Mouse (Mus musculus) CH12.LX (cell line): ENCODE measurements at regions not wholly inside any gene's neighbourhood (a gene's known extent, or its start where the extent isn't known, plus 50 kb on each side); places are given as distances from the start of the nearest gene placed in this dataset.
A peak's percentile ranks its signal among the peaks of the same experiment; 100 is the strongest.

Experiments
- DNase-seq: peaks from one replicate; pipeline ENCODE4 v3.0.0-alpha.2; 2013; ENCODE audit errors: extremely low read depth
- H3K27ac ChIP-seq: 2 replicates; pipeline ENCODE4 v1.5.1; 2012; ENCODE audit warnings: low read depth, mild to moderate bottlenecking, control low read depth, moderate library complexity; ENCODE audit not compliant: insufficient read depth
- H3K27me3 ChIP-seq: replicated peaks from 2 replicates; pipeline ENCODE3; 2012; ENCODE audit warnings: inconsistent platforms
- H3K36me3 ChIP-seq, 2 experiments: replicated peaks in 1 of 2; 2 replicates each; pipeline versions ENCODE3 to v1.6.1; 2012; ENCODE audit warnings: inconsistent platforms in 1 of 2, low read length in 1 of 2, mild to moderate bottlenecking in 1 of 2, mixed read lengths in 1 of 2, moderate library complexity in 1 of 2; ENCODE audit not compliant: control insufficient read depth in 1 of 2, insufficient read depth in 1 of 2
- H3K4me1 ChIP-seq, 2 experiments: 2 replicates each; pipeline ENCODE4 v1.6.1; 2012; ENCODE audit warnings: inconsistent platforms in 1 of 2, moderate library complexity in 1 of 2; ENCODE audit not compliant: insufficient read depth in 2 of 2, control insufficient read depth in 1 of 2
- H3K4me2 ChIP-seq: 2 replicates; pipeline ENCODE4 v1.6.1; 2012; ENCODE audit warnings: low read depth, mild to moderate bottlenecking, control low read depth; ENCODE audit not compliant: poor library complexity, insufficient read depth, severe bottlenecking
- H3K4me3 ChIP-seq, 3 experiments: fragments of 150-350 bp in 1 of 3; sonication (generic) in 1 of 3; replicated peaks in 1 of 3; 2 replicates each; pipeline versions ENCODE3 to v1.5.1; 2011 to 2012; ENCODE audit warnings: low read depth in 2 of 3, low read length in 2 of 3, mild to moderate bottlenecking in 2 of 3, moderate library complexity in 2 of 3, control low read depth in 1 of 3, improper control_type of control experiment in 1 of 3, inconsistent platforms in 1 of 3, mixed read lengths in 1 of 3; ENCODE audit not compliant: poor library complexity in 1 of 3
- H3K79me2 ChIP-seq: replicated peaks from 2 replicates; pipeline ENCODE4 v1.6.1; 2012; ENCODE audit warnings: mild to moderate bottlenecking, moderate library complexity; ENCODE audit not compliant: control insufficient read depth, poor library complexity, insufficient read depth, severe bottlenecking; ENCODE audit errors: extremely low read depth
- H3K9ac ChIP-seq: 2 replicates; pipeline ENCODE4 v1.6.1; 2012; ENCODE audit warnings: low read depth, mild to moderate bottlenecking, control low read depth, moderate library complexity; ENCODE audit not compliant: insufficient read depth
- H3K9me3 ChIP-seq: replicated peaks from 2 replicates; pipeline ENCODE3; 2012; ENCODE audit warnings: low read length, inconsistent platforms, mixed read lengths
- BHLHE40 ChIP-seq: IDR thresholded peaks from 2 replicates; pipeline ENCODE4 v1.6.1; 2011; ENCODE audit warnings: mild to moderate bottlenecking, low read depth, low read length, improper control_type of control experiment
- CHD2 ChIP-seq: IDR thresholded peaks from 2 replicates; pipeline ENCODE4 v1.6.1; 2011; ENCODE audit warnings: low read length, improper control_type of control experiment
- CTCF ChIP-seq, 2 experiments: IDR thresholded peaks in 1 of 2; conservative IDR thresholded peaks in 1 of 2; 2 replicates each; pipeline ENCODE4 v1.5.1; 2011 to 2012; ENCODE audit warnings: low read depth in 2 of 2, low read length in 2 of 2, improper control_type of control experiment in 1 of 2, inconsistent platforms in 1 of 2, mild to moderate bottlenecking in 1 of 2, moderate library complexity in 1 of 2
- E2F4 ChIP-seq: IDR thresholded peaks from 2 replicates; pipeline ENCODE4 v1.6.1; 2011; ENCODE audit warnings: low read depth, low read length, improper control_type of control experiment; ENCODE audit not compliant: insufficient replicate concordance
- EP300 ChIP-seq: IDR thresholded peaks from 2 replicates; pipeline ENCODE4 v1.6.1; 2011; ENCODE audit warnings: low read length, improper control_type of control experiment
- HCFC1 ChIP-seq: IDR thresholded peaks from 2 replicates; pipeline ENCODE4 v1.6.1; 2012; ENCODE audit warnings: low read depth, mild to moderate bottlenecking, inconsistent platforms, low read length, improper control_type of control experiment
- IRF4 ChIP-seq: IDR thresholded peaks from 2 replicates; pipeline ENCODE4 v1.6.1; 2014; ENCODE audit warnings: low read depth, mild to moderate bottlenecking, inconsistent platforms, low read length, improper control_type of control experiment
- KAT2A ChIP-seq: IDR thresholded peaks from 2 replicates; pipeline ENCODE4 v1.6.1; 2012; ENCODE audit warnings: low read length, improper control_type of control experiment, inconsistent platforms; ENCODE audit not compliant: insufficient replicate concordance
- MAFK ChIP-seq: IDR thresholded peaks from 2 replicates; pipeline ENCODE4 v1.6.1; 2011; ENCODE audit warnings: low read length, improper control_type of control experiment; ENCODE audit not compliant: insufficient replicate concordance
- MAX ChIP-seq: IDR thresholded peaks from 2 replicates; pipeline ENCODE4 v1.6.1; 2011; ENCODE audit warnings: low read length, improper control_type of control experiment
- MAZ ChIP-seq: IDR thresholded peaks from 2 replicates; pipeline ENCODE4 v1.6.1; 2012; ENCODE audit warnings: low read depth, mild to moderate bottlenecking, inconsistent platforms, low read length, improper control_type of control experiment, moderate library complexity
- MXI1 ChIP-seq: IDR thresholded peaks from 2 replicates; pipeline ENCODE4 v1.6.1; 2011; ENCODE audit warnings: mild to moderate bottlenecking, low read depth, low read length, improper control_type of control experiment
- MYC ChIP-seq: IDR thresholded peaks from 2 replicates; pipeline ENCODE4 v1.6.1; 2011; ENCODE audit warnings: low read depth, mild to moderate bottlenecking, improper control_type of control experiment, low read length
- NELFE ChIP-seq: IDR thresholded peaks from 2 replicates; pipeline ENCODE4 v1.6.1; 2011; ENCODE audit warnings: low read depth, low read length, improper control_type of control experiment
- NRF1 ChIP-seq: IDR thresholded peaks from 2 replicates; pipeline ENCODE4 v1.6.1; 2014; ENCODE audit warnings: low read depth, mild to moderate bottlenecking, inconsistent platforms, low read length, improper control_type of control experiment, moderate library complexity
- POLR2A ChIP-seq: IDR thresholded peaks from 2 replicates; pipeline ENCODE4 v1.6.1; 2011; ENCODE audit warnings: low read depth, mild to moderate bottlenecking, improper control_type of control experiment, low read length
- RAD21 ChIP-seq: IDR thresholded peaks from 2 replicates; pipeline ENCODE4 v1.6.1; 2011; ENCODE audit warnings: low read depth, mild to moderate bottlenecking, low read length, improper control_type of control experiment, moderate library complexity
- SIN3A ChIP-seq: IDR thresholded peaks from 2 replicates; pipeline ENCODE4 v1.6.1; 2012; ENCODE audit warnings: low read length, improper control_type of control experiment, inconsistent platforms
- SMC3 ChIP-seq: IDR thresholded peaks from 2 replicates; pipeline ENCODE4 v1.6.1; 2011; ENCODE audit warnings: low read depth, low read length, improper control_type of control experiment
- TBP ChIP-seq: conservative IDR thresholded peaks from 2 replicates; pipeline ENCODE4 v1.6.1; 2011; ENCODE audit warnings: low read depth, low read length, improper control_type of control experiment
- USF1 ChIP-seq: IDR thresholded peaks from 2 replicates; pipeline ENCODE4 v1.6.1; 2014; ENCODE audit warnings: low read depth, mild to moderate bottlenecking, inconsistent platforms, low read length, improper control_type of control experiment
- ZKSCAN1 ChIP-seq: IDR thresholded peaks from 2 replicates; pipeline ENCODE4 v1.6.1; 2012; ENCODE audit warnings: low read depth, inconsistent platforms, low read length, improper control_type of control experiment, borderline replicate concordance
- ZMIZ1 ChIP-seq: IDR thresholded peaks from 2 replicates; pipeline ENCODE4 v1.6.1; 2012; ENCODE audit warnings: low read depth, mild to moderate bottlenecking, inconsistent platforms, low read length, improper control_type of control experiment
- ZNF384 ChIP-seq: IDR thresholded peaks from 2 replicates; pipeline ENCODE4 v1.6.1; 2012; ENCODE audit warnings: low read depth, low read length, improper control_type of control experiment, inconsistent platforms
- dilution Hi-C: fragments of 300-500 bp; cut with MboI; formaldehyde crosslinking; loops from 2 replicates; pipeline ENCODE4 v1.14.3; 2020; ENCODE audit warnings: low sequenced_read_pairs; ENCODE audit not compliant: extremely low pct_unique_long_range_greater_than_20kb, extremely low pct_ligation_motif_present
- in situ Hi-C: fragments of 300-500 bp; cut with MboI; formaldehyde crosslinking; loops from 3 replicates; pipeline ENCODE4 v1.14.3; 2019; ENCODE audit warnings: low sequenced_read_pairs, low pct_ligation_motif_present, low pct_unique_long_range_greater_than_20kb, mixed read lengths

GRCm38 (mm10) chr10:84054551-84055336, 332.1 kb downstream of the 1500009L16Rik start:
- H3K4me2 ChIP-seq: no peak overlapping the region
- TF ChIP-seq USF1 (no peak), EP300 (no peak), SIN3A (no peak), CTCF (conservative IDR thresholded peaks at IDR 0.05 in 1 of 2, IDR thresholded peaks at IDR 0.05 in 1 of 2; ENCODE audit: low read depth in 2 of 2, low read length in 2 of 2) (no peak), TBP (no peak), E2F4 (no peak), ZMIZ1 (no peak), BHLHE40 (no peak), MXI1 (no peak), CHD2 (no peak), KAT2A (no peak), NELFE (no peak), POLR2A (no peak), ZKSCAN1 (no peak), ZNF384 (no peak)
- H3K79me2 ChIP-seq: no peaks in the 10 kb centered on the region
- no peaks in the 10 kb centered on the region for H3K9me3 ChIP-seq
- in situ Hi-C loops: no loop called here
- H3K27ac ChIP-seq: no peak overlapping the region
- dilution Hi-C loops: no loop called here
- H3K36me3 ChIP-seq: no peaks in the 10 kb centered on the region
- H3K4me1 ChIP-seq: peaks cover 8 to 32% of the 10 kb centered on the region in 2 experiments
- no peak overlapping the region for H3K9ac ChIP-seq
- H3K4me3 ChIP-seq: no peak overlapping the region
- DNase-seq: no peak
- H3K27me3 ChIP-seq: no peaks in the 10 kb centered on the region

- Histone ChIP-seq H3K4me3 (peak overlapping the region in 1 of 3 experiments; percentile 20), H3K4me1 (peaks cover 8 to 35% of the 10 kb centered on the region in 2 experiments), H3K9ac (no peak overlapping the region), H3K27me3 (no peaks in the 10 kb centered on the region), H3K27ac (no peak overlapping the region), H3K79me2 (no peaks in the 10 kb centered on the region), H3K36me3 (no peaks in the 10 kb centered on the region), H3K4me2 (no peak overlapping the region), H3K9me3 (no peaks in the 10 kb centered on the region)
- in situ Hi-C loops: no loop called here
- dilution Hi-C loops: no loop called here
- TF ChIP-seq NRF1 (no peak), RAD21 (no peak), MAZ (no peak), MAFK (no peak), MAX (no peak), KAT2A (no peak), E2F4 (no peak), NELFE (no peak), CTCF (conservative IDR thresholded peaks at IDR 0.05 in 1 of 2, IDR thresholded peaks at IDR 0.05 in 1 of 2; ENCODE audit: low read depth in 2 of 2, low read length in 2 of 2) (no peak), MXI1 (no peak), ZNF384 (no peak), HCFC1 (no peak), USF1 (no peak), SMC3 (no peak), BHLHE40 (no peak), ZKSCAN1 (no peak), MYC (no peak), POLR2A (no peak), TBP (no peak), IRF4 (no peak)
- no peak for DNase-seq
Measured at GRCm38 (mm10) chr10:84055402-84056167, 332.9 kb downstream of the 1500009L16Rik start.
